Mouse (Mus musculus): ENCODE measurements around the gene Arnt. TPM values are rescaled to one million over a fixed set of nuclear protein-coding genes. Genes with fewer than 3 reads are reported as not detected.

Arnt gene
- total and polyA plus RNA-seq, 2 experiments, result 20.8 to 24.3 TPM

- Histone ChIP-seq H3K27me3 (ENCODE audit: control insufficient read depth, insufficient read depth, low read length) (no peaks in the 10 kb centered on the region), H3K36me3 (ENCODE audit: control insufficient read depth, insufficient read depth, low read length) (peaks cover 12% of the 10 kb centered on the region), H3K27ac (replicated peaks; ENCODE audit: insufficient read depth, low read depth, low read length) (no peak overlapping the region), H3K79me2 (ENCODE audit: control insufficient read depth, insufficient read depth, low read length) (peaks cover 19% of the 10 kb centered on the region; the same call in 1 of the 2 replicates), H3K9ac (ENCODE audit: low read depth, low read length) (no peak overlapping the region), H3K4me1 (ENCODE audit: control insufficient read depth, insufficient read depth, low read length) (peaks cover 31% of the 10 kb centered on the region), H3K4me3 (ENCODE audit: insufficient read depth, low read depth, low read length) (no peak overlapping the region)
- TF ChIP-seq POLR2A (IDR thresholded peaks at IDR 0.05; ENCODE audit: extremely low read depth, insufficient read depth, low read length), result no peak
- no peak for TF ChIP-seq CTCF (IDR thresholded peaks at IDR 0.05; ENCODE audit: low read depth, low read length)
- DNase-seq (ENCODE audit: extremely low read depth, low read depth, low spot score), result no peak
- WGBS, result 46% methylated on average over 4 of the region's 4 CpGs
Measured at GRCm38 (mm10) chr3:95445311-95445710, 11.1 kb downstream of the Arnt start.

GRCm38 (mm10) chr3:95450408-95450807 is 16.2 kb downstream of the Arnt start:
- peak; percentile 53 for DNase-seq (ENCODE audit: extremely low read depth, low read depth, low spot score)
- Histone ChIP-seq H3K9ac (ENCODE audit: low read depth, low read length) (no peak overlapping the region), H3K27ac (replicated peaks; ENCODE audit: insufficient read depth, low read depth, low read length) (no peak overlapping the region), H3K79me2 (ENCODE audit: control insufficient read depth, insufficient read depth, low read length) (peaks cover 22% of the 10 kb centered on the region), H3K36me3 (ENCODE audit: control insufficient read depth, insufficient read depth, low read length) (peaks cover 48% of the 10 kb centered on the region), H3K4me3 (ENCODE audit: insufficient read depth, low read depth, low read length) (no peak overlapping the region), H3K27me3 (ENCODE audit: control insufficient read depth, insufficient read depth, low read length) (no peaks in the 10 kb centered on the region), H3K4me1 (ENCODE audit: control insufficient read depth, insufficient read depth, low read length) (peaks cover 8% of the 10 kb centered on the region)
- TF ChIP-seq POLR2A (IDR thresholded peaks at IDR 0.05; ENCODE audit: extremely low read depth, insufficient read depth, low read length) (no peak), CTCF (IDR thresholded peaks at IDR 0.05; ENCODE audit: low read depth, low read length) (peak; percentile 46)
- WGBS, result 33% methylated on average over 1 of the region's 1 CpGs

- DNase-seq (ENCODE audit: extremely low read depth, low read depth, low spot score), result no peak
- H3K4me1 ChIP-seq (ENCODE audit: control insufficient read depth, insufficient read depth, low read length), result peaks cover 4% of the 10 kb centered on the region; the same call in 1 of the 2 replicates
- H3K9ac ChIP-seq (ENCODE audit: low read depth, low read length), result no peak overlapping the region
- TF ChIP-seq CTCF (IDR thresholded peaks at IDR 0.05; ENCODE audit: low read depth, low read length) (no peak), POLR2A (IDR thresholded peaks at IDR 0.05; ENCODE audit: extremely low read depth, insufficient read depth, low read length) (no peak)
- no peaks in the 10 kb centered on the region for H3K27me3 ChIP-seq (ENCODE audit: control insufficient read depth, insufficient read depth, low read length)
- no peak overlapping the region for H3K4me3 ChIP-seq (ENCODE audit: insufficient read depth, low read depth, low read length)
- 91% methylated on average over 3 of the region's 3 CpGs for WGBS
- peaks cover 48% of the 10 kb centered on the region for H3K36me3 ChIP-seq (ENCODE audit: control insufficient read depth, insufficient read depth, low read length)
- peaks cover 20% of the 10 kb centered on the region for H3K79me2 ChIP-seq (ENCODE audit: control insufficient read depth, insufficient read depth, low read length)
- no peak overlapping the region for H3K27ac ChIP-seq (replicated peaks; ENCODE audit: insufficient read depth, low read depth, low read length)
Measured at GRCm38 (mm10) chr3:95450915-95451314, 16.7 kb downstream of the Arnt start.

- Histone ChIP-seq H3K9ac (ENCODE audit: low read depth, low read length) (no peak overlapping the region), H3K4me1 (ENCODE audit: control insufficient read depth, insufficient read depth, low read length) (peaks cover 4% of the 10 kb centered on the region), H3K27ac (replicated peaks; ENCODE audit: insufficient read depth, low read depth, low read length) (no peak overlapping the region), H3K4me3 (ENCODE audit: insufficient read depth, low read depth, low read length) (no peak overlapping the region), H3K36me3 (ENCODE audit: control insufficient read depth, insufficient read depth, low read length) (peaks cover 64% of the 10 kb centered on the region), H3K27me3 (ENCODE audit: control insufficient read depth, insufficient read depth, low read length) (no peaks in the 10 kb centered on the region), H3K79me2 (ENCODE audit: control insufficient read depth, insufficient read depth, low read length) (peaks cover 19% of the 10 kb centered on the region)
- WGBS, result 95% methylated on average over 5 of the region's 5 CpGs
- DNase-seq (ENCODE audit: extremely low read depth, low read depth, low spot score), result no peak
- no peak for TF ChIP-seq POLR2A (IDR thresholded peaks at IDR 0.05; ENCODE audit: extremely low read depth, insufficient read depth, low read length)
- no peak for TF ChIP-seq CTCF (IDR thresholded peaks at IDR 0.05; ENCODE audit: low read depth, low read length)
Measured at GRCm38 (mm10) chr3:95456367-95456766, 22.2 kb downstream of the Arnt start.

GRCm38 (mm10) chr3:95457758-95458157 is 23.6 kb downstream of the Arnt start:
- peak overlapping the region; percentile 39; the same call in 1 of the 2 replicates for H3K27ac ChIP-seq (replicated peaks; ENCODE audit: insufficient read depth, low read depth, low read length)
- 63% methylated on average over 3 of the region's 3 CpGs for WGBS
- no peak overlapping the region for H3K4me3 ChIP-seq (ENCODE audit: insufficient read depth, low read depth, low read length)
- DNase-seq (ENCODE audit: extremely low read depth, low read depth, low spot score), result peak; percentile 50
- peaks cover 63% of the 10 kb centered on the region for H3K36me3 ChIP-seq (ENCODE audit: control insufficient read depth, insufficient read depth, low read length)
- no peaks in the 10 kb centered on the region for H3K27me3 ChIP-seq (ENCODE audit: control insufficient read depth, insufficient read depth, low read length)
- H3K4me1 ChIP-seq (ENCODE audit: control insufficient read depth, insufficient read depth, low read length), result peaks cover 4% of the 10 kb centered on the region
- no peak overlapping the region for H3K9ac ChIP-seq (ENCODE audit: low read depth, low read length)
- H3K79me2 ChIP-seq (ENCODE audit: control insufficient read depth, insufficient read depth, low read length), result peaks cover 14% of the 10 kb centered on the region; the same call in 1 of the 2 replicates
- no peak for TF ChIP-seq CTCF (IDR thresholded peaks at IDR 0.05; ENCODE audit: low read depth, low read length)
- no peak for TF ChIP-seq POLR2A (IDR thresholded peaks at IDR 0.05; ENCODE audit: extremely low read depth, insufficient read depth, low read length)

GRCm38 (mm10) chr3:95459381-95459780 is 25.2 kb downstream of the Arnt start:
- TF ChIP-seq CTCF (IDR thresholded peaks at IDR 0.05; ENCODE audit: low read depth, low read length), result no peak
- no peak for TF ChIP-seq POLR2A (IDR thresholded peaks at IDR 0.05; ENCODE audit: extremely low read depth, insufficient read depth, low read length)
- peak overlapping the region; percentile 44 for H3K27ac ChIP-seq (replicated peaks; ENCODE audit: insufficient read depth, low read depth, low read length)
- no peak overlapping the region for H3K4me3 ChIP-seq (ENCODE audit: insufficient read depth, low read depth, low read length)
- WGBS, result 74% methylated on average over 1 of the region's 1 CpGs
- H3K9ac ChIP-seq (ENCODE audit: low read depth, low read length), result no peak overlapping the region
- H3K36me3 ChIP-seq (ENCODE audit: control insufficient read depth, insufficient read depth, low read length), result peaks cover 59% of the 10 kb centered on the region
- no peaks in the 10 kb centered on the region for H3K27me3 ChIP-seq (ENCODE audit: control insufficient read depth, insufficient read depth, low read length)
- peak; percentile 41 for DNase-seq (ENCODE audit: extremely low read depth, low read depth, low spot score)
- peaks cover 7% of the 10 kb centered on the region; the same call in 1 of the 2 replicates for H3K79me2 ChIP-seq (ENCODE audit: control insufficient read depth, insufficient read depth, low read length)
- peaks cover 4% of the 10 kb centered on the region for H3K4me1 ChIP-seq (ENCODE audit: control insufficient read depth, insufficient read depth, low read length)

Data from liver, adult 2 months (tissue).